Comparison of ENCODE assay signal across 24 mouse cellular contexts in genomic region chr3:132934649-132935048, GRCm38 (mm10). TPM values are rescaled to one million over a fixed set of nuclear protein-coding genes. Genes with fewer than 3 reads are reported as not detected.
A peak's percentile ranks its signal among the peaks of the same experiment; 100 is the strongest.
DNase-seq lines count a peak whose midpoint lies in the region; ATAC-seq lines count a peak whose summit lies in the region.
"Had no signal": no experiment of that assay in that cellular context is flagged by ENCODE, and none has a peak within 500 bp of the region (broad histone marks: within the 10 kb centered on the region; RNA-seq: fewer than 3 reads in every experiment).

No protein-coding gene starts in this region.

- H3K4me2 ChIP-seq in embryonic facial prominence, embryonic 14.5 days (ENCODE audit: low read depth, low read length): no peak overlapping the region
- no peak overlapping the region for H3K4me2 ChIP-seq in forebrain, embryonic 14.5 days (ENCODE audit: low read length)
- no peak overlapping the region for H3K4me2 ChIP-seq in midbrain, embryonic 14.5 days (ENCODE audit: low read length)
- H3K4me2 ChIP-seq: embryonic facial prominence, embryonic 13.5 days; liver, embryonic 15.5 days had no signal

- no peaks in the 10 kb centered on the region for H3K36me3 ChIP-seq in embryonic facial prominence, embryonic 14.5 days (ENCODE audit: control insufficient read depth, insufficient read depth, low read length)
- H3K36me3 ChIP-seq in embryonic facial prominence, embryonic 10.5 days (replicated peaks): no peaks in the 10 kb centered on the region
- no peaks in the 10 kb centered on the region for H3K36me3 ChIP-seq in forebrain, embryonic 14.5 days (ENCODE audit: control insufficient read depth, insufficient read depth, low read length)
- H3K36me3 ChIP-seq in midbrain, embryonic 14.5 days (ENCODE audit: control insufficient read depth, insufficient read depth, low read length): no peaks in the 10 kb centered on the region
- H3K36me3 ChIP-seq: embryonic facial prominence, embryonic 13.5 days; G1E; liver, embryonic 15.5 days had no signal

- H3K9me3 ChIP-seq in embryonic facial prominence, embryonic 14.5 days (ENCODE audit: control insufficient read depth, low read length): no peaks in the 10 kb centered on the region
- H3K9me3 ChIP-seq in embryonic facial prominence, embryonic 10.5 days: no peaks in the 10 kb centered on the region
- H3K9me3 ChIP-seq in forebrain, embryonic 14.5 days (replicated peaks; ENCODE audit: control insufficient read depth, low read length): no peaks in the 10 kb centered on the region
- H3K9me3 ChIP-seq in midbrain, embryonic 14.5 days (ENCODE audit: control insufficient read depth, low read length): no peaks in the 10 kb centered on the region
- H3K9me3 ChIP-seq: embryonic facial prominence, embryonic 13.5 days; G1E; liver, embryonic 15.5 days had no signal

- peaks cover 10% of the 10 kb centered on the region; the same call in 1 of the 2 replicates for H3K4me1 ChIP-seq in embryonic facial prominence, embryonic 14.5 days (ENCODE audit: control insufficient read depth, insufficient read depth, low read length)
- peaks cover 12% of the 10 kb centered on the region for H3K4me1 ChIP-seq in embryonic facial prominence, embryonic 10.5 days
- H3K4me1 ChIP-seq in forebrain, embryonic 14.5 days (ENCODE audit: control insufficient read depth, insufficient read depth, low read length): 0 out of 2 replicates have a peak, but pooled peaks cover 6% of the 10 kb centered on the region
- H3K4me1 ChIP-seq in midbrain, embryonic 14.5 days (ENCODE audit: control insufficient read depth, insufficient read depth, low read length): peaks cover 7% of the 10 kb centered on the region; the same call in 1 of the 2 replicates
- H3K4me1 ChIP-seq: liver, embryonic 15.5 days had no signal

- WGBS in embryonic facial prominence, embryonic 14.5 days: 67% methylated on average over 2 of the region's 2 CpGs
- WGBS in embryonic facial prominence, embryonic 10.5 days: 83% methylated on average over 2 of the region's 2 CpGs
- 22% methylated on average over 2 of the region's 2 CpGs for WGBS in forebrain, embryonic 14.5 days
- 15% methylated on average over 2 of the region's 2 CpGs for WGBS in midbrain, embryonic 14.5 days

- H3K9ac ChIP-seq in embryonic facial prominence, embryonic 14.5 days (ENCODE audit: low read depth, low read length): no peak overlapping the region
- H3K9ac ChIP-seq in forebrain, embryonic 14.5 days (ENCODE audit: low read length): no peak overlapping the region
- no peak overlapping the region for H3K9ac ChIP-seq in midbrain, embryonic 14.5 days (replicated peaks; ENCODE audit: low read length)
- H3K9ac ChIP-seq: embryonic facial prominence, embryonic 13.5 days; liver, embryonic 15.5 days had no signal

- H3K27me3 ChIP-seq in embryonic facial prominence, embryonic 14.5 days (replicated peaks; ENCODE audit: control insufficient read depth, insufficient read depth, low read length): no peaks in the 10 kb centered on the region
- no peaks in the 10 kb centered on the region for H3K27me3 ChIP-seq in embryonic facial prominence, embryonic 10.5 days (replicated peaks; ENCODE audit: low read depth, poor library complexity, severe bottlenecking)
- no peaks in the 10 kb centered on the region for H3K27me3 ChIP-seq in forebrain, embryonic 14.5 days (replicated peaks; ENCODE audit: control insufficient read depth, insufficient read depth, low read length)
- no peaks in the 10 kb centered on the region for H3K27me3 ChIP-seq in midbrain, embryonic 14.5 days (ENCODE audit: control insufficient read depth, insufficient read depth, low read length)
- H3K27me3 ChIP-seq: embryonic facial prominence, embryonic 13.5 days; liver, embryonic 15.5 days had no signal

- H3K27ac ChIP-seq in embryonic facial prominence, embryonic 14.5 days (replicated peaks; ENCODE audit: low read depth, low read length): no peak overlapping the region
- H3K27ac ChIP-seq in embryonic facial prominence, embryonic 10.5 days (replicated peaks): no peak overlapping the region
- H3K27ac ChIP-seq in forebrain, embryonic 14.5 days (ENCODE audit: low read depth, low read length): no peak overlapping the region
- no peak overlapping the region for H3K27ac ChIP-seq in midbrain, embryonic 14.5 days (replicated peaks; ENCODE audit: low read depth, low read length)
- H3K27ac ChIP-seq: embryonic facial prominence, embryonic 13.5 days; gastrocnemius, adult 2 months; liver, embryonic 15.5 days had no signal

- intact Hi-C loops in left cerebral cortex, postnatal 4 days (cut with DNase I): no loop called here
- intact Hi-C loops in left cerebral cortex, postnatal 36 days (cut with DNase I): no loop called here

- ATAC-seq in embryonic facial prominence, embryonic 14.5 days (ENCODE audit: low read depth): no peak
- peak; percentile 57; the same call in 1 of the 2 replicates for ATAC-seq in forebrain, embryonic 14.5 days
- peak; percentile 71; the same call in 1 of the 2 replicates for ATAC-seq in midbrain, embryonic 14.5 days (ENCODE audit: low FRiP score, low TSS enrichment)
- ATAC-seq in monocyte, adult 5-6 weeks (replicated peaks; ENCODE audit: insufficient number of reproducible peaks, low FRiP score, low TSS enrichment, poor library complexity, severe bottlenecking): no peak
- ATAC-seq: CD4-positive, CD25-positive, alpha-beta regulatory T cell, adult 4 months had no signal

- no peak overlapping the region for H3K4me3 ChIP-seq in embryonic facial prominence, embryonic 14.5 days (ENCODE audit: low read depth, low read length)
- H3K4me3 ChIP-seq in embryonic facial prominence, embryonic 10.5 days: no peak overlapping the region
- no peak overlapping the region for H3K4me3 ChIP-seq in forebrain, embryonic 14.5 days (ENCODE audit: low read depth, low read length)
- H3K4me3 ChIP-seq in midbrain, embryonic 14.5 days (replicated peaks; ENCODE audit: low read depth, low read length): no peak overlapping the region
- H3K4me3 ChIP-seq: embryonic facial prominence, embryonic 13.5 days; gastrocnemius, adult 2 months; liver, embryonic 15.5 days; myocyte had no signal

- DNase-seq in embryonic facial prominence, embryonic 14.5 days (ENCODE audit: low spot score): peak; percentile 41
- no peak for DNase-seq in embryonic facial prominence, embryonic 10.5 days (ENCODE audit: low spot score)
- peak; percentile 14 for DNase-seq in left cerebral cortex, postnatal 4 days
- DNase-seq in left cerebral cortex, postnatal 36 days (ENCODE audit: low spot score in 2 of 2): no peak
- peak; percentile 45 for DNase-seq in forebrain, embryonic 14.5 days (ENCODE audit: low spot score)
- DNase-seq in midbrain, embryonic 14.5 days: peak; percentile 54
- DNase-seq in thymus, adult 18-20 months: no peak
- DNase-seq: cerebellum, adult 18-20 months; gastrocnemius, adult 2 months; kidney, adult 2 months; kidney, postnatal 36 days; layer of hippocampus, adult 9-11 months; retina, postnatal 1 day; right cerebral cortex, postnatal 4 days; thymus, postnatal 25 days had no signal

RNA-seq across cellular contexts. Expression of gene Npnt, which starts 15.4 kb away (rescaled TPM):
- 76.6 and 90.3 TPM in 2 replicates for polyA plus RNA-seq in embryonic facial prominence, embryonic 14.5 days (2014; fragmentation: Nextera tagmentation; extraction: Ambion mirVana)
- 26.0 and 26.2 TPM in 2 replicates for polyA plus RNA-seq in embryonic facial prominence, embryonic 10.5 days (2016; fragmentation: Nextera tagmentation; extraction: Ambion mirVana)
- 10 to 100 TPM; 13.2 to 14.8 TPM for total RNA-seq in left cerebral cortex, postnatal 4 days (2021)
- 10 to 100 TPM; 18.1 to 24.5 TPM for total RNA-seq in left cerebral cortex, postnatal 36 days (2021)
- polyA plus RNA-seq in forebrain, embryonic 14.5 days (2014; fragmentation: Nextera tagmentation; extraction: Ambion mirVana): 6.4 and 7.6 TPM in 2 replicates
- 18.6 and 28.0 TPM in 2 replicates for polyA plus RNA-seq in midbrain, embryonic 14.5 days (2014; fragmentation: Nextera tagmentation; extraction: Ambion mirVana)
- total RNA-seq in monocyte, adult 5-6 weeks (2017): 0.19 TPM in 1 of 3 replicates, not detected in the others
- total RNA-seq: common myeloid progenitor, adult 5-6 weeks; granulocyte monocyte progenitor cell, adult 5-6 weeks; megakaryocyte progenitor cell, adult 5-6 weeks had no signal
- polyA plus RNA-seq: G1E had no signal

Comparison
In these comparisons a context has a peak if more than half of its experiments do, and no peak if none do; other contexts are left out.
1. DNase-seq: peak in embryonic facial prominence, embryonic 14.5 days (single experiment), left cerebral cortex, postnatal 4 days (single experiment), forebrain, embryonic 14.5 days (single experiment) and midbrain, embryonic 14.5 days (single experiment); none in embryonic facial prominence, embryonic 10.5 days (single experiment), left cerebral cortex, postnatal 36 days (0 of 2) and thymus, adult 18-20 months (0 of 2).
2. ATAC-seq: peak in forebrain, embryonic 14.5 days (single experiment) and midbrain, embryonic 14.5 days (single experiment); none in embryonic facial prominence, embryonic 14.5 days (single experiment) and monocyte, adult 5-6 weeks (single experiment).